Mouse (Mus musculus): Measurements from ENCODE around the gene Efhd2.
A peak's percentile ranks its signal among the peaks of the same experiment; 100 is the strongest.

- TF ChIP-seq CTCF (IDR thresholded peaks at IDR 0.05; ENCODE audit: control insufficient read depth, insufficient read depth, low read length) (no peak), POLR2A (IDR thresholded peaks at IDR 0.05; ENCODE audit: borderline replicate concordance, control insufficient read depth, low read depth, low read length) (peak; percentile 85; the same call in 1 of the 2 replicates)
Observed at GRCm38 (mm10) chr4:141874601-141875460, at the start of gene Efhd2.
